Mouse (Mus musculus) kidney, embryonic 16.5 days (tissue): ENCODE data around the gene Ncln. TPM values are rescaled to one million over a fixed set of nuclear protein-coding genes. Genes with fewer than 3 reads are reported as not detected.

Source experiments
- ATAC-seq: fragments of 200-750 bp; cut with Nextera tagmentation; 2 replicates; pipeline ENCODE4 v1.8.0; 2017; ENCODE audit warnings: moderate TSS enrichment; ENCODE audit not compliant: low FRiP score, low TSS enrichment
- H3K27ac ChIP-seq: fragments of 300-500 bp; sonication (generic); 2 replicates; pipeline ENCODE4 v1.5.1; 2014; ENCODE audit warnings: low read length
- H3K27me3 ChIP-seq: fragments of 300-500 bp; sonication (generic); 2 replicates; pipeline ENCODE4 v1.6.1; 2014; ENCODE audit warnings: low read length, control low read depth, mixed read lengths; ENCODE audit not compliant: insufficient read depth
- H3K36me3 ChIP-seq: fragments of 300-500 bp; sonication (generic); 2 replicates; pipeline ENCODE4 v1.6.1; 2014; ENCODE audit warnings: low read length, control low read depth, mixed read lengths; ENCODE audit not compliant: insufficient read depth
- H3K4me1 ChIP-seq: fragments of 300-500 bp; sonication (generic); 2 replicates; pipeline ENCODE4 v1.6.1; 2014; ENCODE audit warnings: low read length, control low read depth, mixed read lengths; ENCODE audit not compliant: insufficient read depth
- H3K4me2 ChIP-seq: fragments of 300-500 bp; sonication (generic); replicated peaks from 2 replicates; pipeline ENCODE4 v1.6.1; 2014; ENCODE audit warnings: low read depth, low read length
- H3K4me3 ChIP-seq: fragments of 300-500 bp; sonication (generic); 2 replicates; pipeline ENCODE4 v1.5.1; 2014; ENCODE audit warnings: mild to moderate bottlenecking, low read length
- H3K9ac ChIP-seq: fragments of 300-500 bp; sonication (generic); replicated peaks from 2 replicates; pipeline ENCODE4 v1.6.1; 2014; ENCODE audit warnings: low read length
- H3K9me3 ChIP-seq: fragments of 300-500 bp; sonication (generic); 2 replicates; pipeline ENCODE4 v1.6.1; 2016; ENCODE audit warnings: low read length, control low read depth
- WGBS: fragments of 180-500 bp; shearing (Covaris S2); extraction: QIAGEN DNeasy Blood & Tissue Kit; methylation state at CpG from one replicate; pipeline ENCODE4 v1.1.7; 2014; 5-methylcytosine and 5-hydroxymethylcytosine counted together
- polyA plus RNA-seq: library from polyadenylated mRNA; unstranded; fragments of >200 nt; fragmentation: Nextera tagmentation; extraction: Ambion mirVana; gene quantifications from 2 replicates; pipeline ENCODE4 v1.2.1, GENCODE M21; 2015

Ncln gene
- polyA plus RNA-seq, 1 experiment from 2014 or later, result 112 TPM

- H3K9me3 ChIP-seq, result no peaks in the 10 kb centered on the region
- H3K9ac ChIP-seq, result 0 out of 2 replicates have a peak within 1 kb of the TSS, but pooled peaks have one; percentile 8
- H3K4me2 ChIP-seq, result no peak within 1 kb of the TSS; the same call in 1 of the 2 replicates
- peaks cover 9% of the 10 kb centered on the region for H3K4me1 ChIP-seq
- H3K27ac ChIP-seq, result no peak within 1 kb of the TSS
- H3K27me3 ChIP-seq, result no peaks in the 10 kb centered on the region; the same call in 1 of the 2 replicates
- no peak within 1 kb of the TSS for H3K4me3 ChIP-seq
- 96% methylated on average over 2 of the region's 3 CpGs for WGBS
- H3K36me3 ChIP-seq, result no peaks in the 10 kb centered on the region
- ATAC-seq, result no peak
These were observed 3.8 kb upstream of the Ncln start, which contains the start of gene S1pr4 for GRCm38 (mm10) chr10:81500032-81500431. TSS of gene S1pr4 (minus strand) at chr10:81500132.

GRCm38 (mm10) chr10:81499250-81499901, 3.2 kb upstream of the Ncln start:
- 78% methylated on average over 23 of the region's 23 CpGs for WGBS
- H3K27me3 ChIP-seq, result no peaks in the 10 kb centered on the region; the same call in 1 of the 2 replicates
- 0 out of 2 replicates have a peak overlapping the region, but pooled peaks have one; percentile 8 for H3K9ac ChIP-seq
- H3K4me2 ChIP-seq, result no peak overlapping the region; the same call in 1 of the 2 replicates
- no peak for ATAC-seq
- H3K4me1 ChIP-seq, result peaks cover 16% of the 10 kb centered on the region
- H3K36me3 ChIP-seq, result no peaks in the 10 kb centered on the region
- no peak overlapping the region for H3K27ac ChIP-seq
- H3K4me3 ChIP-seq, result no peak overlapping the region
- H3K9me3 ChIP-seq, result no peaks in the 10 kb centered on the region

- no peak overlapping the region; the same call in 1 of the 2 replicates for H3K9ac ChIP-seq
- H3K4me3 ChIP-seq, result no peak overlapping the region
- H3K9me3 ChIP-seq, result no peaks in the 10 kb centered on the region
- 86% methylated on average over 38 of the region's 38 CpGs for WGBS
- H3K36me3 ChIP-seq, result no peaks in the 10 kb centered on the region
- H3K4me1 ChIP-seq, result peaks cover 19% of the 10 kb centered on the region
- H3K27ac ChIP-seq, result no peak overlapping the region
- H3K27me3 ChIP-seq, result no peaks in the 10 kb centered on the region; the same call in 1 of the 2 replicates
- ATAC-seq, result no peak
- no peak overlapping the region for H3K4me2 ChIP-seq
These were observed 2.4 kb upstream of the Ncln start for GRCm38 (mm10) chr10:81498316-81499249.

GRCm38 (mm10) chr10:81497401-81498270, 1.4 kb upstream of the Ncln start:
- peaks cover 16% of the 10 kb centered on the region for H3K4me1 ChIP-seq
- no peak overlapping the region for H3K4me3 ChIP-seq
- H3K27me3 ChIP-seq, result no peaks in the 10 kb centered on the region
- H3K4me2 ChIP-seq, result peak overlapping the region; percentile 53; the same call in 1 of the 2 replicates
- ATAC-seq, result no peak
- no peaks in the 10 kb centered on the region for H3K9me3 ChIP-seq
- 72% methylated on average over 17 of the region's 17 CpGs for WGBS
- no peak overlapping the region for H3K9ac ChIP-seq
- no peak overlapping the region for H3K27ac ChIP-seq
- H3K36me3 ChIP-seq, result peaks cover 3% of the 10 kb centered on the region

- Histone ChIP-seq H3K9ac (0 out of 2 replicates have a peak overlapping the region, but pooled peaks have one; percentile 45), H3K9me3 (no peaks in the 10 kb centered on the region)
These were observed 777 bp upstream of the Ncln start for GRCm38 (mm10) chr10:81496969-81497368.

GRCm38 (mm10) chr10:81495616-81496263, 452 bp downstream of the Ncln start:
- no peaks in the 10 kb centered on the region for H3K9me3 ChIP-seq
- H3K4me1 ChIP-seq, result peaks cover 16% of the 10 kb centered on the region
- peak overlapping the region; percentile 93 for H3K9ac ChIP-seq
- H3K27me3 ChIP-seq, result no peaks in the 10 kb centered on the region
- H3K36me3 ChIP-seq, result peaks cover 20% of the 10 kb centered on the region
- H3K27ac ChIP-seq, result no peak overlapping the region
- under 1% methylated on average over 41 of the region's 41 CpGs for WGBS
- peak overlapping the region; percentile 95 for H3K4me2 ChIP-seq
- peak; percentile 29 for ATAC-seq
- H3K4me3 ChIP-seq, result peak overlapping the region; percentile 83

More at GRCm38 (mm10) chr10:81496969-81497368, 777 bp upstream of the Ncln start:
- WGBS, result 39% methylated on average over 4 of the region's 4 CpGs
- H3K27ac ChIP-seq, result no peak overlapping the region
- H3K4me1 ChIP-seq, result peaks cover 16% of the 10 kb centered on the region
- ATAC-seq, result no peak
- H3K4me2 ChIP-seq, result peak overlapping the region; percentile 53
- no peaks in the 10 kb centered on the region for H3K27me3 ChIP-seq
- peaks cover 8% of the 10 kb centered on the region for H3K36me3 ChIP-seq
- peak overlapping the region; percentile 83 for H3K4me3 ChIP-seq

GRCm38 (mm10) chr10:81495151-81495550, 1.0 kb downstream of the Ncln start:
- no peak for ATAC-seq
- H3K9me3 ChIP-seq, result no peaks in the 10 kb centered on the region
- H3K27ac ChIP-seq, result no peak overlapping the region
- peak overlapping the region; percentile 93 for H3K9ac ChIP-seq
- H3K36me3 ChIP-seq, result peaks cover 26% of the 10 kb centered on the region
- peaks cover 16% of the 10 kb centered on the region for H3K4me1 ChIP-seq
- H3K4me2 ChIP-seq, result peak overlapping the region; percentile 95
- WGBS, result 68% methylated on average over 6 of the region's 6 CpGs
- peak overlapping the region; percentile 83 for H3K4me3 ChIP-seq
- no peaks in the 10 kb centered on the region for H3K27me3 ChIP-seq

GRCm38 (mm10) chr10:81494260-81495041, 1.7 kb downstream of the Ncln start:
- no peak overlapping the region for H3K27ac ChIP-seq
- no peaks in the 10 kb centered on the region for H3K27me3 ChIP-seq
- no peak for ATAC-seq
- peaks cover 16% of the 10 kb centered on the region for H3K4me1 ChIP-seq
- no peaks in the 10 kb centered on the region for H3K9me3 ChIP-seq
- WGBS, result 76% methylated on average over 11 of the region's 11 CpGs
- H3K4me2 ChIP-seq, result peak overlapping the region; percentile 95
- H3K4me3 ChIP-seq, result peak overlapping the region; percentile 83
- peak overlapping the region; percentile 93; the same call in 1 of the 2 replicates for H3K9ac ChIP-seq
- peaks cover 33% of the 10 kb centered on the region for H3K36me3 ChIP-seq
